Comparison of ENCODE assay signal across 25 mouse cellular contexts in genomic region chr13:11644846-11645245, GRCm38 (mm10).
"Had no signal": no experiment of that assay in that cellular context is flagged by ENCODE, and none has a peak within 500 bp of the region (broad histone marks: within the 10 kb centered on the region; RNA-seq: fewer than 3 reads in every experiment).

No protein-coding gene starts in this region.

- H3K4me1 ChIP-seq: heart, embryonic 10.5 days; heart, embryonic 12.5 days; hindbrain, embryonic 10.5 days; hindbrain, embryonic 12.5 days; intestine, embryonic 15.5 days; limb, embryonic 10.5 days; limb, embryonic 12.5 days; liver, embryonic 13.5 days had no signal

- DNase-seq: gastrocnemius, adult 2 months; gastrocnemius, postnatal 10 days; gastrocnemius, postnatal 25 days; heart, adult 18-20 months; heart, postnatal 10 days; heart, postnatal 4 days; kidney, adult 18-20 months; kidney, adult 8-10 months; kidney, postnatal 10 days; kidney, postnatal 25 days; kidney, postnatal 4 days; layer of hippocampus, adult 9-11 months; liver; liver, embryonic 13.5 days had no signal

- H3K4me3 ChIP-seq: gastrocnemius, adult 2 months; heart, embryonic 10.5 days; heart, embryonic 12.5 days; hindbrain, embryonic 10.5 days; hindbrain, embryonic 12.5 days; intestine, embryonic 15.5 days; limb, embryonic 10.5 days; limb, embryonic 12.5 days; liver, embryonic 13.5 days had no signal

- H3K27ac ChIP-seq: gastrocnemius, adult 2 months; heart, embryonic 10.5 days; hindbrain, embryonic 10.5 days; hindbrain, embryonic 12.5 days; hindbrain, embryonic 14.5 days; intestine, embryonic 15.5 days; limb, embryonic 10.5 days; limb, embryonic 12.5 days; liver, embryonic 13.5 days had no signal

- ATAC-seq: hindbrain, embryonic 16.5 days; inflammation-experienced regulatory T-cells, adult 6 months; intestine, embryonic 15.5 days; intestine, postnatal 0 days had no signal
